Mouse (Mus musculus) MEL (cell line): ENCODE measurements around the gene Glb1l3. TPM values are rescaled to one million over a fixed set of nuclear protein-coding genes. Genes with fewer than 3 reads are reported as not detected.

ENCODE experiments used
- DNase-seq: peaks from one replicate; pipeline ENCODE4 v3.0.0; 2011; ENCODE audit warnings: low read depth, low spot score
- H3K27ac ChIP-seq: 2 replicates; pipeline ENCODE4 v1.5.1; 2012; ENCODE audit warnings: low read depth, mild to moderate bottlenecking, control low read depth, low read length, moderate library complexity; ENCODE audit not compliant: control insufficient read depth
- H3K27me3 ChIP-seq, 2 experiments: fragments of 150-350 bp in 1 of 2; sonication (generic) in 1 of 2; 2 replicates each; pipeline ENCODE4 v1.6.1; 2012; ENCODE audit warnings: low read length in 2 of 2, mild to moderate bottlenecking in 2 of 2, improper control_type of control experiment in 1 of 2, moderate library complexity in 1 of 2; ENCODE audit not compliant: insufficient read depth in 2 of 2, control insufficient read depth in 1 of 2
- H3K36me3 ChIP-seq, 2 experiments: 2 replicates each; pipeline ENCODE4 v1.6.1; 2012 to 2014; ENCODE audit warnings: low read length in 2 of 2, improper control_type of control experiment in 1 of 2, inconsistent platforms in 1 of 2, mild to moderate bottlenecking in 1 of 2; ENCODE audit not compliant: insufficient read depth in 2 of 2, control insufficient read depth in 1 of 2
- H3K4me1 ChIP-seq, 2 experiments: fragments of 150-350 bp in 1 of 2; sonication (generic) in 1 of 2; 2 replicates each; pipeline ENCODE4 v1.6.1; 2012; ENCODE audit warnings: low read length in 2 of 2, improper control_type of control experiment in 1 of 2, mild to moderate bottlenecking in 1 of 2; ENCODE audit not compliant: insufficient read depth in 2 of 2, control insufficient read depth in 1 of 2
- H3K4me3 ChIP-seq, 2 experiments: fragments of 150-350 bp in 1 of 2; sonication (generic) in 1 of 2; 2 replicates each; pipeline ENCODE4 v1.5.1; 2012; ENCODE audit warnings: low read depth in 2 of 2, low read length in 2 of 2, mild to moderate bottlenecking in 2 of 2, moderate library complexity in 2 of 2, control low read depth in 1 of 2, improper control_type of control experiment in 1 of 2; ENCODE audit not compliant: control insufficient read depth in 1 of 2, insufficient read depth in 1 of 2
- H3K79me2 ChIP-seq: 2 replicates; pipeline ENCODE4 v1.6.1; 2012; ENCODE audit warnings: mild to moderate bottlenecking, low read length, moderate library complexity; ENCODE audit not compliant: control insufficient read depth, poor library complexity, insufficient read depth
- H3K9ac ChIP-seq: 2 replicates; pipeline ENCODE4 v1.6.1; 2012; ENCODE audit warnings: low read depth, mild to moderate bottlenecking, control low read depth, low read length, moderate library complexity; ENCODE audit not compliant: control insufficient read depth, poor library complexity, severe bottlenecking
- H3K9me3 ChIP-seq: fragments of 150-350 bp; sonication (generic); replicated peaks from 2 replicates; pipeline ENCODE4 v1.6.1; 2012; ENCODE audit warnings: mild to moderate bottlenecking, low read length, improper control_type of control experiment, moderate library complexity; ENCODE audit not compliant: insufficient read depth
- CHD1 ChIP-seq: IDR thresholded peaks from 2 replicates; pipeline ENCODE4 v1.6.1; 2012; ENCODE audit warnings: low read depth, mild to moderate bottlenecking, inconsistent platforms, low read length, improper control_type of control experiment
- CTCF ChIP-seq, 3 experiments: IDR thresholded peaks in 2 of 3; conservative IDR thresholded peaks in 1 of 3; 2 replicates each; pipeline ENCODE4 v1.5.1; 2011 to 2012; ENCODE audit warnings: low read length in 3 of 3, low read depth in 2 of 3, mild to moderate bottlenecking in 2 of 3, improper control_type of control experiment in 1 of 3, inconsistent platforms in 1 of 3, mixed read lengths in 1 of 3, moderate library complexity in 1 of 3; ENCODE audit not compliant: control insufficient read depth in 1 of 3, insufficient read depth in 1 of 3, poor library complexity in 1 of 3, severe bottlenecking in 1 of 3
- ETS1 ChIP-seq: IDR thresholded peaks from 2 replicates; pipeline ENCODE4 v1.6.1; 2012; ENCODE audit warnings: low read depth, mild to moderate bottlenecking, inconsistent platforms, low read length, improper control_type of control experiment, moderate library complexity
- HCFC1 ChIP-seq: IDR thresholded peaks from 2 replicates; pipeline ENCODE4 v1.6.1; 2012; ENCODE audit warnings: low read depth, mild to moderate bottlenecking, inconsistent platforms, low read length, improper control_type of control experiment, moderate library complexity
- JUND ChIP-seq: IDR thresholded peaks from 2 replicates; pipeline ENCODE4 v1.6.1; 2011; ENCODE audit warnings: low read depth, mild to moderate bottlenecking, improper control_type of control experiment, low read length
- MAX ChIP-seq: IDR thresholded peaks from 2 replicates; pipeline ENCODE4 v1.6.1; 2011; ENCODE audit warnings: low read length, improper control_type of control experiment
- MEF2A ChIP-seq: IDR thresholded peaks from 2 replicates; pipeline ENCODE4 v1.6.1; 2014; ENCODE audit warnings: low read depth, mild to moderate bottlenecking, inconsistent platforms, low read length, improper control_type of control experiment; ENCODE audit not compliant: poor library complexity, insufficient replicate concordance, severe bottlenecking; ENCODE audit errors: extremely low read depth
- MYC ChIP-seq: IDR thresholded peaks from 2 replicates; pipeline ENCODE4 v1.6.1; 2011; ENCODE audit warnings: low read depth, mild to moderate bottlenecking, low read length, improper control_type of control experiment, moderate library complexity
- NRF1 ChIP-seq: IDR thresholded peaks from 2 replicates; pipeline ENCODE4 v1.6.1; 2014; ENCODE audit warnings: low read depth, mild to moderate bottlenecking, inconsistent platforms, low read length, improper control_type of control experiment, moderate library complexity; ENCODE audit not compliant: poor library complexity, insufficient read depth, severe bottlenecking
- POLR2AphosphoS2 ChIP-seq: IDR thresholded peaks from 2 replicates; pipeline ENCODE4 v1.6.1; 2011; ENCODE audit warnings: low read length, improper control_type of control experiment
- SIN3A ChIP-seq: IDR thresholded peaks from 2 replicates; pipeline ENCODE4 v1.6.1; 2012; ENCODE audit warnings: low read length, improper control_type of control experiment, inconsistent platforms
- TAL1 ChIP-seq: IDR thresholded peaks from 2 replicates; pipeline ENCODE4 v1.6.1; 2012; ENCODE audit warnings: mild to moderate bottlenecking, inconsistent platforms, low read length, moderate library complexity, mixed read lengths
- TBP ChIP-seq: IDR thresholded peaks from 2 replicates; pipeline ENCODE4 v1.8.0; 2011; ENCODE audit warnings: low read depth, low read length, improper control_type of control experiment
- USF2 ChIP-seq, 2 experiments: IDR thresholded peaks; 2 replicates each; pipeline ENCODE4 v1.6.1; 2011 to 2012; ENCODE audit warnings: improper control_type of control experiment in 2 of 2, low read length in 2 of 2, borderline replicate concordance in 1 of 2, inconsistent platforms in 1 of 2, low read depth in 1 of 2, mild to moderate bottlenecking in 1 of 2; ENCODE audit not compliant: insufficient read depth in 1 of 2
- ZMIZ1 ChIP-seq: IDR thresholded peaks from 2 replicates; pipeline ENCODE4 v1.6.1; 2012; ENCODE audit warnings: low read depth, mild to moderate bottlenecking, inconsistent platforms, low read length, improper control_type of control experiment, moderate library complexity
- polyA plus RNA-seq, 2 experiments: library from polyadenylated mRNA; stranded (reverse) in 1 of 2; unstranded in 1 of 2; fragments of >175 nt in 1 of 2; fragments of >200 nt in 1 of 2; gene quantifications; 2 replicates each; pipeline versions ENCODE4 v1.2.1 to v1.2.4; 2012; ENCODE audit warnings: low replicate concordance in 2 of 2, low read depth in 1 of 2; ENCODE audit not compliant: insufficient read length in 2 of 2, insufficient read depth in 1 of 2, missing spikeins in 1 of 2
- total RNA-seq: library from RNA; depleted of rRNA; stranded (reverse); fragments of 300-350 nt; gene quantifications from 2 replicates; pipeline ENCODE4 v1.2.3, GENCODE M21; 2012; rRNA removed

The Glb1l3 gene
- total and polyA plus RNA-seq, 3 experiments = not detected

DNA sequence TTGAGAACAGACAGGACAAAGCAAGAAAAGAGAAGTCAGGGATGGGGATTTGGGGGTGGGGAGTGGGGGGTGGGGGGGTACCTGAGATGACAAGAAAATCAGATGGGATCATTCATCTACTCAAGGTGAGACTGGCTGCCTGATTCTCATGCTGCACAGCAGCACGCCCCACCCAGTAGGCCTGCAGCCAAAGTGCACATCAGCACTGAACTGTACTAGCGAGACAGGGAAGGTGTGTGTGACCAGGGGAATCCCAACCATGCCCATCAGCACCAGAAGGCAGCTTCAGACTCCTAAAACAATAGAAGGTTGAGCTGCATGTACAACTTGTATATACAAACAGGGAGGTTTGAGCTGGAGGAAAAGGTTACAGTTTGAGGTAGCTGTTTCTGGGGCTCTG is 85.0 kb downstream of the Glb1l3 start:
- TF ChIP-seq NRF1 (no peak), MYC (no peak)
- H3K79me2 ChIP-seq = no peaks in the 10 kb centered on the region; the same call in 1 of the 2 replicates
- DNase-seq = no peak
- no peak overlapping the region for H3K9ac ChIP-seq
- no peak overlapping the region for H3K4me3 ChIP-seq
- H3K4me1 ChIP-seq = no peaks in the 10 kb centered on the region
- no peaks in the 10 kb centered on the region for H3K36me3 ChIP-seq
- no peaks in the 10 kb centered on the region for H3K9me3 ChIP-seq
- H3K27me3 ChIP-seq = no peaks in the 10 kb centered on the region
- no peak overlapping the region for H3K27ac ChIP-seq

DNA sequence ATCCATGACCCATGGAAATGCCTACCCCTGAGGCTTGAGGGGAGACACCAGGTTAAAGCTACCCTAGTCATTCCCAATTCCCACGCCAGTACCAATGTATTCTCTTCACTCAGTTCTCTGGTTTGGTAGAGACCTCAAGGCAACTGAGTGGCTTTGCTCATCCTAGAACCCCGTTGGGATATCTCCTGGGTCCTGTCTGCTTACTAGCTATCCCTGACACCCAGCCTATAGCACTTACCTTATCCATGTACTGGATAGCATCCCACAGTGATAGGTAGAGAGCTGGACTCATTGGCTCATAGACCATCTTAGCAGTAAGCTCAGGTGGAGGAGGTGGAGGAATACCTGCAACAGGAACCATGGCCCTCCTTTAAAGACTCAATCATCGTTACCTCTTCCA is 92.5 kb downstream of the Glb1l3 start:
- Histone ChIP-seq H3K9me3 (no peaks in the 10 kb centered on the region), H3K4me1 (no peaks in the 10 kb centered on the region)
- no peak for DNase-seq
- TF ChIP-seq POLR2AphosphoS2 (no peak), ZMIZ1 (no peak), JUND (no peak), TAL1 (no peak), ETS1 (no peak), USF2 (IDR thresholded peaks at IDR 0.05; ENCODE audit: borderline replicate concordance in 1 of 2, insufficient read depth in 1 of 2, low read depth in 1 of 2, low read length in 2 of 2) (no peak), TBP (no peak), SIN3A (no peak), CHD1 (no peak), HCFC1 (no peak), CTCF (IDR thresholded peaks at IDR 0.05 in 2 of 3, conservative IDR thresholded peaks at IDR 0.05 in 1 of 3; ENCODE audit: control insufficient read depth in 1 of 3, insufficient read depth in 1 of 3, low read depth in 2 of 3, low read length in 3 of 3, poor library complexity in 1 of 3, severe bottlenecking in 1 of 3) (no peak), MAX (no peak), MEF2A (no peak)
- TF ChIP-seq, all 39 proteins: peak for 0
- H3K4me3 ChIP-seq = no peak overlapping the region
- no peak overlapping the region for H3K9ac ChIP-seq
- H3K27ac ChIP-seq = no peak overlapping the region
- H3K27me3 ChIP-seq = no peaks in the 10 kb centered on the region
- no peaks in the 10 kb centered on the region for H3K36me3 ChIP-seq
- no peaks in the 10 kb centered on the region for H3K79me2 ChIP-seq

Other genes with a start within 250 kb of the Glb1l3 start
- not detected in 2 replicates for gene B3gat1, start 127.2 kb downstream of the Glb1l3 start, total RNA-seq
- gene B3gat1, start 127.2 kb downstream of the Glb1l3 start, polyA plus RNA-seq = not detected
- gene Glb1l2, start 54.4 kb downstream of the Glb1l3 start, total RNA-seq = not detected in 2 replicates
- gene Glb1l2, start 54.4 kb downstream of the Glb1l3 start, polyA plus RNA-seq = not detected
- gene Gm1110, start 62.2 kb upstream of the Glb1l3 start, total RNA-seq = not detected in 2 replicates
- gene Gm1110, start 62.2 kb upstream of the Glb1l3 start, polyA plus RNA-seq = not detected
- 16.7 and 17.6 TPM in 2 replicates for gene Acad8, start 138.7 kb upstream of the Glb1l3 start, total RNA-seq
- 10 to 100 TPM in 1 of 2 experiments, not detected in 1; 22.7 TPM for gene Acad8, start 138.7 kb upstream of the Glb1l3 start, polyA plus RNA-seq
- gene Thyn1, start 138.8 kb upstream of the Glb1l3 start, total RNA-seq = 105 and 115 TPM in 2 replicates
- 100 to 1,000 TPM in 1 of 2 experiments, not detected in 1; 130 TPM for gene Thyn1, start 138.8 kb upstream of the Glb1l3 start, polyA plus RNA-seq
- gene Vps26b, start 169.2 kb upstream of the Glb1l3 start, total RNA-seq = 36.1 and 37.3 TPM in 2 replicates
- gene Vps26b, start 169.2 kb upstream of the Glb1l3 start, polyA plus RNA-seq = 10 to 100 TPM in 1 of 2 experiments, not detected in 1; 36.4 TPM
- gene Ncapd3, start 169.3 kb upstream of the Glb1l3 start, total RNA-seq = 28.7 and 32.4 TPM in 2 replicates
- gene Ncapd3, start 169.3 kb upstream of the Glb1l3 start, polyA plus RNA-seq = 10 to 100 TPM in 1 of 2 experiments, not detected in 1; 36.5 TPM